Mouse (Mus musculus): ENCODE measurements around the gene Icmt.

The Icmt gene

DNA sequence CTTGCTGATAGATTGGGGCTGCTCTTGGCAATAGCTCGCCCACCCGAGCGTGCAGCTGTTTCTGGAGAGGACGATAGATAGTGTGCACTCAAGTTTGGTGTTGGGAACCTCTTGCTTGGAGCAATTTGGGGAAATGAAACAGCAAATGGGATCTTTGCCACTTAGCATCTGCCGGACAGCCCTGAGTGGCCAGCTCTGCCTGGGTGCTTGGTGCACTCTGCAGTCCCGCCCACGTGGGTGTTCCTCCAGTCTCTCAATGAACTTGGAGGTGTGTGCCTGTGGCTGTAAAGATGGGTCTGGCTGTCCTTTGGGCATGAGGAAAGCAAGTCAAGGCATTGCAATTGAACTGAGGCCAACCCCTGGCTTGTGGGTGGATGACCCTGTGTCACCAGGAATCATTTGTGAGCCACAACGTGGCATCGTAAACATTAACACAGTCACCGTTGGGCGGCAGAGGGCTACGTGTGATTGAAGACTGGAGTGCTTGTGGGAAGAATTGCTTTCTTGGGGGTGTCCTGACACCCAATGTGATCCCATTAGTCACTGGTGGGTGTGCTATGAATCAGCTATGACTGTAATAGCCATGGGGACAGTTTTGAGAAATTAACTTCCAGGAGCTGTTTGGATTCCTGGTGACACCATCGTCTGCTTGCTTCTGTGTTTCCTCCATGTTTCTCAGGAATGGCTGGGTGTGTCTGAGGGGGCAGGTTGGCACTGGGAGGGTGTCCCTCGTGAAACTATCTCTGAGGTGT, 57.0 kb downstream of the Icmt start:
- Histone ChIP-seq H3K27me3 (ENCODE audit: control insufficient read depth, insufficient read depth, low read length, poor library complexity, severe bottlenecking) (no peaks in the 10 kb centered on the region), H3K36me3 (ENCODE audit: control insufficient read depth, insufficient read depth, low read length, poor library complexity, severe bottlenecking) (no peaks in the 10 kb centered on the region)

GRCm38 (mm10) chr4:152355672-152356071, 58.6 kb downstream of the Icmt start:
- DNase-seq (ENCODE audit: low read depth, low spot score): no peak
- no peaks in the 10 kb centered on the region for H3K27me3 ChIP-seq (ENCODE audit: control insufficient read depth, insufficient read depth, low read length, poor library complexity, severe bottlenecking)
- H3K36me3 ChIP-seq (ENCODE audit: control insufficient read depth, insufficient read depth, low read length, poor library complexity, severe bottlenecking): no peaks in the 10 kb centered on the region

More for the DNA sequence above, 57.0 kb downstream of the Icmt start:
- DNase-seq (ENCODE audit: low read depth, low spot score): no peak

Data from splenic B cell, adult 2 months (primary cell).